Mouse (Mus musculus) spleen, adult 2 months (tissue): ENCODE measurements around the gene Srf.

Experiments used
- CTCF ChIP-seq: fragments of 200-500 bp; IDR thresholded peaks from 2 replicates; pipeline ENCODE4 v1.5.1; 2011; ENCODE audit warnings: mild to moderate bottlenecking, inconsistent platforms; ENCODE audit not compliant: insufficient read depth, insufficient read length, insufficient replicate concordance; ENCODE audit errors: extremely low read depth
- POLR2A ChIP-seq: fragments of 200-500 bp; IDR thresholded peaks from 2 replicates; pipeline ENCODE4 v1.6.1; 2011; ENCODE audit warnings: low read depth, low read length, inconsistent platforms

GRCm38 (mm10) chr17:46588173-46588572 is 32.2 kb upstream of the Srf start:
- no peak for TF ChIP-seq CTCF
- TF ChIP-seq POLR2A, result no peak
